Mouse (Mus musculus): ENCODE results near the gene Tuba1a.

- TF ChIP-seq EP300 (optimal IDR thresholded peaks at IDR 0.05) (no peak), CTCF (IDR thresholded peaks at IDR 0.05; ENCODE audit: low read depth) (no peak)
These were observed 5.1 kb downstream of the Tuba1a start for GRCm38 (mm10) chr15:98948382-98948781.

Data from stomach, postnatal 0 days (tissue).